Mouse (Mus musculus): Measurements from ENCODE around the gene Itfg1.

DNA sequence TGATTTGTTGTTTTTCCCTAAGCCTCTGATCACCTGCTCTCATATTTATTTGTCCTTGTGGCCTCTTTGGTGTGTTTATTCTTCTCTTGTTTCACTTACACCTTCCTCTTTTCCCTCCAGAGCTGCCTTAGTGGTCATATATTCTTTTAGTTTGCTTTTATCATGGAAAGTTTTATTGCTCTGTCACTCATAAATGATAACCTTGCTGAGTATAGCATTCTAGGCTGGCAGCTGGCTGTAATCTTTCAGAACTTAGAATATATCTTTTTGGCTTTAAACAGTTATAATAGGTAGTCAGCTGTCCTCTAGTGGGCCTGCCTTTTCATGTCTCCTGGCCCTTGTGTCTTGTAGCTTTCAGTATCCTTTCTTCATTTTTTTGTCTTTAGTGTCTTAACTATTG is 5.2 kb upstream of the Itfg1 start:
- TF ChIP-seq POLR2A (IDR thresholded peaks at IDR 0.05; ENCODE audit: borderline replicate concordance, control insufficient read depth, low read depth, low read length) (no peak), CTCF (IDR thresholded peaks at IDR 0.05; ENCODE audit: control insufficient read depth, insufficient read depth, low read length) (no peak)
